Mouse (Mus musculus): ENCODE data around the gene Glis3. TPM values are rescaled to one million over a fixed set of nuclear protein-coding genes. Genes with fewer than 3 reads are reported as not detected.

Gene Glis3
- polyA plus RNA-seq, 1 experiment from 2014 or later: 0.32 TPM

DNA sequence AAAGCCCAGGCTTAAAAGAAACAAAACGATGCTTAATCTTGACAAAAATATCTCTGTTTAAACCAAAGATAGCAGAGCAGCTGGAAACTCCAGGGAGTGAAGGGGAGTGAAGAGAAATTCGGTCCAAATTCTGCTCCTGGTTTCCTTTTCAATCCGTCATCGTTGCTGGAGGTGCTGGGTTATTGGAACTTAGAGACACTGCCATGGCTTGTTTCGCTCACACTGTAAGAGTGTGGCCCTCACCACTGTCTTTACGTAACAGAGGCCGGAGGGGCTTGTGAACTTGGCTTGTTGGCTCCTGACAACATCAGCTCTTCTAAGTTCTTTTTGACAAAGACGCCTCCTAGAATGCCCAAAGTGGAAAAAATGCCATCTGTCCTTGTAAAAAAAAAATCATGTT, 99.4 kb downstream of the Glis3 start:
- no peak for ATAC-seq

GRCm38 (mm10) chr19:28579724-28580375, 100.0 kb downstream of the Glis3 start:
- H3K9me3 ChIP-seq (ENCODE audit: control insufficient read depth, low read length): no peaks in the 10 kb centered on the region
- no peak overlapping the region for H3K4me3 ChIP-seq (replicated peaks; ENCODE audit: low read length)
- peak overlapping the region; percentile 27 for H3K4me2 ChIP-seq (ENCODE audit: low read length)
- H3K27me3 ChIP-seq (replicated peaks; ENCODE audit: control insufficient read depth, insufficient read depth, low read length): peaks cover 5% of the 10 kb centered on the region; the same call in 1 of the 2 replicates
- no peak overlapping the region for H3K9ac ChIP-seq (replicated peaks; ENCODE audit: low read depth, low read length)
- peaks cover 9% of the 10 kb centered on the region for H3K4me1 ChIP-seq (replicated peaks; ENCODE audit: control insufficient read depth, insufficient read depth, low read length)
- H3K36me3 ChIP-seq (ENCODE audit: control insufficient read depth, insufficient read depth): no peaks in the 10 kb centered on the region
- peak overlapping the region; percentile 3; the same call in 1 of the 2 replicates for H3K27ac ChIP-seq (ENCODE audit: low read length)
- peak; percentile 50; the same call in 1 of the 2 replicates for ATAC-seq
- WGBS: 8% methylated on average over 14 of the region's 14 CpGs

More for the DNA sequence above, 99.4 kb downstream of the Glis3 start:
- peaks cover 5% of the 10 kb centered on the region; the same call in 1 of the 2 replicates for H3K27me3 ChIP-seq (replicated peaks; ENCODE audit: control insufficient read depth, insufficient read depth, low read length)
- H3K9me3 ChIP-seq (ENCODE audit: control insufficient read depth, low read length): no peaks in the 10 kb centered on the region
- no peak overlapping the region for H3K27ac ChIP-seq (ENCODE audit: low read length)
- no peak overlapping the region for H3K9ac ChIP-seq (replicated peaks; ENCODE audit: low read depth, low read length)
- 56% methylated on average over 8 of the region's 8 CpGs for WGBS
- H3K4me1 ChIP-seq (replicated peaks; ENCODE audit: control insufficient read depth, insufficient read depth, low read length): peaks cover 9% of the 10 kb centered on the region
- no peak overlapping the region for H3K4me3 ChIP-seq (replicated peaks; ENCODE audit: low read length)
- H3K36me3 ChIP-seq (ENCODE audit: control insufficient read depth, insufficient read depth): no peaks in the 10 kb centered on the region
- no peak overlapping the region for H3K4me2 ChIP-seq (ENCODE audit: low read length)

- Histone ChIP-seq H3K27me3 (replicated peaks; ENCODE audit: control insufficient read depth, insufficient read depth, low read length) (peaks cover 5% of the 10 kb centered on the region; the same call in 1 of the 2 replicates), H3K4me1 (replicated peaks; ENCODE audit: control insufficient read depth, insufficient read depth, low read length) (peaks cover 9% of the 10 kb centered on the region), H3K9ac (replicated peaks; ENCODE audit: low read depth, low read length) (no peak overlapping the region), H3K4me2 (ENCODE audit: low read length) (no peak overlapping the region), H3K36me3 (ENCODE audit: control insufficient read depth, insufficient read depth) (no peaks in the 10 kb centered on the region), H3K4me3 (replicated peaks; ENCODE audit: low read length) (no peak overlapping the region), H3K9me3 (ENCODE audit: control insufficient read depth, low read length) (no peaks in the 10 kb centered on the region), H3K27ac (ENCODE audit: low read length) (no peak overlapping the region)
- ATAC-seq: no peak
- 84% methylated on average over 12 of the region's 12 CpGs for WGBS
These were observed 102.9 kb downstream of the Glis3 start for GRCm38 (mm10) chr19:28577023-28577422.

DNA sequence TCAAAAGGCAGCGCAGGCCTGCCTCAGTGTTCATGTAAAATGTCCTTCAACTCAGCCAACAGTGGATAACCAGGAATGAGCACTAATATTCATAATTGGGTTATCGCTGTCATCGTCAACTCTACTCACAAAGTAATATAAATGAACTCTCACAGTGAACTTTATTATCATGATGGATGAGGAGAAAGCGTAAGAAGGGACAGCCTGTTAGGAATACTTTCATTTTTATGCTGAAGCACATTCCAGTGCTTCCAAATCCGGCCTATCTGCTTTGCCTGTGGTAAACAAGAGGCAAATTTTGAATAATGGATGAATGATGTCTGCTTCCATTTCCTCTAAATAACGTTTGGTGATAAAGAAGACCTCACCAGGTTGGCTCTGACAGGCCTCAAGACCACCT, 103.3 kb downstream of the Glis3 start:
- WGBS: 92% methylated on average over 6 of the region's 6 CpGs
- Histone ChIP-seq H3K36me3 (ENCODE audit: control insufficient read depth, insufficient read depth) (no peaks in the 10 kb centered on the region), H3K9ac (replicated peaks; ENCODE audit: low read depth, low read length) (no peak overlapping the region), H3K4me2 (ENCODE audit: low read length) (no peak overlapping the region), H3K27ac (ENCODE audit: low read length) (no peak overlapping the region), H3K9me3 (ENCODE audit: control insufficient read depth, low read length) (no peaks in the 10 kb centered on the region), H3K27me3 (replicated peaks; ENCODE audit: control insufficient read depth, insufficient read depth, low read length) (peaks cover 5% of the 10 kb centered on the region; the same call in 1 of the 2 replicates), H3K4me3 (replicated peaks; ENCODE audit: low read length) (no peak overlapping the region), H3K4me1 (replicated peaks; ENCODE audit: control insufficient read depth, insufficient read depth, low read length) (peaks cover 9% of the 10 kb centered on the region)
- no peak for ATAC-seq

DNA sequence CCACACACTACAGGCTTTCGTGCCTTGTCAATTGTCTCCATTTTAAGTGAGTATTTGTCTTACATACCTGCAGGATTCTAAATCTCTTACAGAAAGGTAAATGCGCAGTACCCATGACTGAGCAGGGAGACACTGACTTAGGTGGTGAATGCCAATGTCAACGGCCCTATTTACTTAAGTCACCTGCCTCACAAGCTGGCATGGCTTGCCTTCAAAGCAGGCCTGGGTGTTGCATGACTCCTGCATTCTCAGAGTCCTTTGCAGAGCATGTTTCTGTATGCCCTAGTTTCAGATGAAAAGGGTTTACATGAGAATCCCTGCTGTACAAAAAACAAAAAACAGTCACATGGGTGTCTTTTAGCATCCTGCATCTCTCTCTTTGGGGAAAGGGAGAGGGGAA, 106.2 kb downstream of the Glis3 start:
- no peak overlapping the region for H3K27ac ChIP-seq (ENCODE audit: low read length)

DNA sequence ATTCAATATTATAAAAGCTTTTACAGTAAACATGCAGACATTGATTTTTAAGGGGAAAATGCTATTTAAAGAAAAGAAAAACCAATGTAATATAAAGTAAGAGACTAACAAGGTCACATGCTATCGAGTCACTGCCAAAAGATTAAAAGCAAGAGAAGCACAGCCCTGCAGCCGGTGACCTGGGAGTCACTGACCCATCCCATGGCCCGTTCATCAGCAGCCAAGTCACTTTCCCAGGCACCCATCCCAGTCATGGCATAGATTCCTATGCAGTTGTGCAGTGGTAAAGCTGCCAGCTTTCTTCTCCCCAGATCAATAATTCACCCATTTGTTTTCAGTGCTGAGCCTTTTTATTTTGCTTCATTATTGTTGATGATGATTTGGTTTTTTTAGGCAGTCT, 110.0 kb downstream of the Glis3 start:
- Histone ChIP-seq H3K27me3 (replicated peaks; ENCODE audit: control insufficient read depth, insufficient read depth, low read length) (no peaks in the 10 kb centered on the region), H3K36me3 (ENCODE audit: control insufficient read depth, insufficient read depth) (no peaks in the 10 kb centered on the region), H3K4me2 (ENCODE audit: low read length) (no peak overlapping the region), H3K4me1 (replicated peaks; ENCODE audit: control insufficient read depth, insufficient read depth, low read length) (no peaks in the 10 kb centered on the region), H3K9ac (replicated peaks; ENCODE audit: low read depth, low read length) (no peak overlapping the region), H3K27ac (ENCODE audit: low read length) (no peak overlapping the region), H3K9me3 (ENCODE audit: control insufficient read depth, low read length) (no peaks in the 10 kb centered on the region), H3K4me3 (replicated peaks; ENCODE audit: low read length) (no peak overlapping the region)
- no peak for ATAC-seq
- WGBS: 74% methylated on average over 3 of the region's 3 CpGs

More for the DNA sequence above, 106.2 kb downstream of the Glis3 start:
- Histone ChIP-seq H3K9ac (replicated peaks; ENCODE audit: low read depth, low read length) (no peak overlapping the region), H3K36me3 (ENCODE audit: control insufficient read depth, insufficient read depth) (no peaks in the 10 kb centered on the region), H3K4me2 (ENCODE audit: low read length) (no peak overlapping the region), H3K4me1 (replicated peaks; ENCODE audit: control insufficient read depth, insufficient read depth, low read length) (no peaks in the 10 kb centered on the region), H3K27me3 (replicated peaks; ENCODE audit: control insufficient read depth, insufficient read depth, low read length) (peaks cover 5% of the 10 kb centered on the region; the same call in 1 of the 2 replicates), H3K9me3 (ENCODE audit: control insufficient read depth, low read length) (no peaks in the 10 kb centered on the region), H3K4me3 (replicated peaks; ENCODE audit: low read length) (no peak overlapping the region)
- 88% methylated on average over 3 of the region's 3 CpGs for WGBS
- ATAC-seq: no peak

DNA sequence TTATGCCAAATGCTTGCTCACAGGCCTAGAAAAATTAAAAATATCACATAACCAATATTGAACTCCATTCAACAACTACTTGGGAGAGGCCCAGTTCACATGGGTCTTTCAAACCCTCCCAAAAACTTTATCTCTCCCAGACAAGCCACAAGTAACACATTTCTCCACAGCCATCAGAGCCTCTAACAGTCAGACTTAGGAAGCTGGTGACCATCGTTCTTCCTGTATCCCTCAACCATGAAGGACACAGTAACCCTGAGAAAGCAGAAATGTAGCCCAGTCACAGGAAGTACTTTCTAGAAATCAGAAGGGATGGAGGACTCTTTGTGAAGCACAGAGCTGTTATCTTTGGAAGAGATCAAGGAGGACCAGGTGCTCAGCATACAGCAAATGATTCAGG, 112.8 kb downstream of the Glis3 start:
- no peaks in the 10 kb centered on the region for H3K27me3 ChIP-seq (replicated peaks; ENCODE audit: control insufficient read depth, insufficient read depth, low read length)
- H3K4me2 ChIP-seq (ENCODE audit: low read length): no peak overlapping the region
- no peaks in the 10 kb centered on the region for H3K36me3 ChIP-seq (ENCODE audit: control insufficient read depth, insufficient read depth)
- 54% methylated on average over 1 of the region's 1 CpGs for WGBS
- ATAC-seq: no peak
- no peak overlapping the region for H3K27ac ChIP-seq (ENCODE audit: low read length)
- no peaks in the 10 kb centered on the region for H3K4me1 ChIP-seq (replicated peaks; ENCODE audit: control insufficient read depth, insufficient read depth, low read length)
- H3K4me3 ChIP-seq (replicated peaks; ENCODE audit: low read length): no peak overlapping the region
- H3K9ac ChIP-seq (replicated peaks; ENCODE audit: low read depth, low read length): no peak overlapping the region
- H3K9me3 ChIP-seq (ENCODE audit: control insufficient read depth, low read length): no peaks in the 10 kb centered on the region

DNA sequence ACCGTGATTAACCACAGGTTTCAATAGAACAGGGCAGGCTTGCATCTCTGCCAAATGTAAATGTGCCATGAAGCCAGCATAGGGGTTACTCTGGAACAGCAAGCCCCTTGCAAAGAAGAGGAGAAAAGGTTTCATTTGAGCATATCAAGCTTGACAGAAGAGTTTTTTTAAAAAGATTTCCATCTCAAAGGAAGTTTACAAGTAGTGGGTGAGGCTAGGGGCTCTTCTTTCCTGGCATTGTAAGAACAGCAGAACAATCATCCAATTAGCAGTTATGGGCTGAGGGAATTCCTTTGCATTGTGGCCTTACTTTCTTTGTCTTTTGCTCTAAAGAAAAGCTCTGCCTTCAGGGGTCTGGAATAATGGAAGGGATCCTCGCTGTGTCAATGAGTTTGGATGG, 113.3 kb downstream of the Glis3 start:
- no peak for ATAC-seq
- Histone ChIP-seq H3K36me3 (ENCODE audit: control insufficient read depth, insufficient read depth) (no peaks in the 10 kb centered on the region), H3K4me1 (replicated peaks; ENCODE audit: control insufficient read depth, insufficient read depth, low read length) (no peaks in the 10 kb centered on the region), H3K27me3 (replicated peaks; ENCODE audit: control insufficient read depth, insufficient read depth, low read length) (no peaks in the 10 kb centered on the region), H3K4me2 (ENCODE audit: low read length) (no peak overlapping the region), H3K9ac (replicated peaks; ENCODE audit: low read depth, low read length) (no peak overlapping the region), H3K9me3 (ENCODE audit: control insufficient read depth, low read length) (no peaks in the 10 kb centered on the region), H3K4me3 (replicated peaks; ENCODE audit: low read length) (no peak overlapping the region), H3K27ac (ENCODE audit: low read length) (no peak overlapping the region)
- 0% methylated on average over 2 of the region's 2 CpGs for WGBS

DNA sequence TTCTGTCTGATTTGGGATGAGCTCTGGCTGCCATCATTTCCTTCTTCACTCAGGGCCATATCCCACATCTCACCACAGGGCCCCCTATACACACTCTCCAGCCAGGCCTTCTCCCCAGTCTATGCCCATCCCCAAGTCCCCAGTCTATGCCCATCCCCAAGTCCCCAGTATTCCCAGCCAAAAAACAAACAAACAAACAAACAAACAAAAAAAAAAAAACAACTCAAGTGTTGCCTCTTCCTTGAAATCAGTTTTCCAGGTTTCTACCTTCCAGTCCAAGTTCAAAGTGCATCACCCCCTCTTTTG, 118.2 kb downstream of the Glis3 start:
- Histone ChIP-seq H3K9me3 (ENCODE audit: control insufficient read depth, low read length) (no peaks in the 10 kb centered on the region), H3K4me3 (replicated peaks; ENCODE audit: low read length) (no peak overlapping the region), H3K9ac (replicated peaks; ENCODE audit: low read depth, low read length) (no peak overlapping the region), H3K4me1 (replicated peaks; ENCODE audit: control insufficient read depth, insufficient read depth, low read length) (no peaks in the 10 kb centered on the region), H3K27ac (ENCODE audit: low read length) (no peak overlapping the region), H3K27me3 (replicated peaks; ENCODE audit: control insufficient read depth, insufficient read depth, low read length) (0 out of 2 replicates have a peak, but pooled peaks cover 4% of the 10 kb centered on the region), H3K4me2 (ENCODE audit: low read length) (no peak overlapping the region), H3K36me3 (ENCODE audit: control insufficient read depth, insufficient read depth) (no peaks in the 10 kb centered on the region)
- ATAC-seq: no peak

Measured in forebrain, embryonic 16.5 days (tissue).